Mouse (Mus musculus) cerebellum, adult 2 months (tissue): Measurements from ENCODE around the gene Wdr35.

Experiments used
- CTCF ChIP-seq: fragments of 200-500 bp; IDR thresholded peaks from 2 replicates; pipeline ENCODE4 v1.5.1; 2011; ENCODE audit warnings: low read depth, mild to moderate bottlenecking, control low read depth, low read length, moderate library complexity, borderline replicate concordance; ENCODE audit not compliant: insufficient read depth
- POLR2A ChIP-seq: fragments of 200-500 bp; IDR thresholded peaks from 2 replicates; pipeline ENCODE4 v1.6.1; 2011; ENCODE audit warnings: low read length, control low read depth, borderline replicate concordance; ENCODE audit not compliant: insufficient read depth

- TF ChIP-seq POLR2A (no peak), CTCF (no peak)
Measured at GRCm38 (mm10) chr12:9029506-9029887, 55.8 kb downstream of the Wdr35 start.
